Mouse (Mus musculus) frontal cortex, adult (tissue): Measurements from ENCODE around the gene Tmem143.
"Not testable (repeated sequence)": the region's sequence is repeated elsewhere in the genome, so short reads cannot be mapped to it uniquely, and the experiment has no call there.

Source experiments
- ATAC-seq: cut with Nextera tagmentation; 2 replicates; pipeline ENCODE4 v1.9.2; 2017; ENCODE audit warnings: mild to moderate bottlenecking, moderate library complexity, mixed read lengths; ENCODE audit not compliant: low TSS enrichment

Tmem143 gene

GRCm38 (mm10) chr7:45887246-45887645 lies 9.5 kb upstream of the Tmem143 start:
- ATAC-seq, result no peak

- ATAC-seq, result no peak
These were observed 4.1 kb upstream of the Tmem143 start for GRCm38 (mm10) chr7:45892651-45893050.

- ATAC-seq, result no peak
These were observed 717 bp upstream of the Tmem143 start for GRCm38 (mm10) chr7:45895931-45896516.

- ATAC-seq, result peak; percentile 66
These were observed 567 bp downstream of the Tmem143 start for GRCm38 (mm10) chr7:45897258-45897757.

- not testable (repeated sequence) for ATAC-seq
These were observed 1.4 kb downstream of the Tmem143 start for GRCm38 (mm10) chr7:45898125-45898524.

GRCm38 (mm10) chr7:45901562-45901961 lies 4.8 kb downstream of the Tmem143 start:
- ATAC-seq, result no peak

- ATAC-seq, result no peak
These were observed 5.8 kb downstream of the Tmem143 start for GRCm38 (mm10) chr7:45902481-45903002.

GRCm38 (mm10) chr7:45906622-45907021 lies 9.9 kb downstream of the Tmem143 start:
- ATAC-seq, result no peak

GRCm38 (mm10) chr7:45908384-45908783 lies 11.6 kb downstream of the Tmem143 start:
- ATAC-seq, result no peak

GRCm38 (mm10) chr7:45909145-45909544 lies 12.4 kb downstream of the Tmem143 start:
- ATAC-seq, result no peak

GRCm38 (mm10) chr7:45914067-45914466 lies 17.3 kb downstream of the Tmem143 start:
- no peak for ATAC-seq

GRCm38 (mm10) chr7:45915011-45915410 lies 18.3 kb downstream of the Tmem143 start:
- ATAC-seq, result no peak

GRCm38 (mm10) chr7:45916056-45917003 lies 19.6 kb downstream of the Tmem143 start:
- ATAC-seq, result peak; percentile 77

GRCm38 (mm10) chr7:45917004-45917704 lies 20.4 kb downstream of the Tmem143 start:
- no peak for ATAC-seq

- ATAC-seq, result no peak
These were observed 21.2 kb downstream of the Tmem143 start for GRCm38 (mm10) chr7:45917926-45918325.

- no peak for ATAC-seq
These were observed 22.4 kb downstream of the Tmem143 start for GRCm38 (mm10) chr7:45919083-45919671.

GRCm38 (mm10) chr7:45919761-45920160 lies 23.0 kb downstream of the Tmem143 start:
- ATAC-seq, result no peak

- ATAC-seq, result no peak
These were observed 24.0 kb downstream of the Tmem143 start for GRCm38 (mm10) chr7:45920583-45921241.

GRCm38 (mm10) chr7:45921242-45921621 lies 24.5 kb downstream of the Tmem143 start, which contains the start of gene Emp3:
Gene Emp3, minus strand, starts transcription at chr7:45921404.
- ATAC-seq, result no peak

GRCm38 (mm10) chr7:45921950-45922600 lies 25.3 kb downstream of the Tmem143 start:
- ATAC-seq, result no peak
